Mouse (Mus musculus) urinary bladder, adult 18-20 months (tissue): ENCODE results near the gene Atraid.

ENCODE experiments used
- DNase-seq, 2 experiments: peaks; one replicate each; pipeline ENCODE4 v3.0.0; 2022; ENCODE audit warnings: low spot score in 2 of 2, mixed read lengths in 2 of 2

The Atraid gene

GRCm38 (mm10) chr5:31054261-31055215, 6.4 kb downstream of the Atraid start, which contains the start of gene Cad:
Gene Cad, plus strand, starts transcription at chr5:31054780.
- DNase-seq = peak; percentile 92 to 95

DNA sequence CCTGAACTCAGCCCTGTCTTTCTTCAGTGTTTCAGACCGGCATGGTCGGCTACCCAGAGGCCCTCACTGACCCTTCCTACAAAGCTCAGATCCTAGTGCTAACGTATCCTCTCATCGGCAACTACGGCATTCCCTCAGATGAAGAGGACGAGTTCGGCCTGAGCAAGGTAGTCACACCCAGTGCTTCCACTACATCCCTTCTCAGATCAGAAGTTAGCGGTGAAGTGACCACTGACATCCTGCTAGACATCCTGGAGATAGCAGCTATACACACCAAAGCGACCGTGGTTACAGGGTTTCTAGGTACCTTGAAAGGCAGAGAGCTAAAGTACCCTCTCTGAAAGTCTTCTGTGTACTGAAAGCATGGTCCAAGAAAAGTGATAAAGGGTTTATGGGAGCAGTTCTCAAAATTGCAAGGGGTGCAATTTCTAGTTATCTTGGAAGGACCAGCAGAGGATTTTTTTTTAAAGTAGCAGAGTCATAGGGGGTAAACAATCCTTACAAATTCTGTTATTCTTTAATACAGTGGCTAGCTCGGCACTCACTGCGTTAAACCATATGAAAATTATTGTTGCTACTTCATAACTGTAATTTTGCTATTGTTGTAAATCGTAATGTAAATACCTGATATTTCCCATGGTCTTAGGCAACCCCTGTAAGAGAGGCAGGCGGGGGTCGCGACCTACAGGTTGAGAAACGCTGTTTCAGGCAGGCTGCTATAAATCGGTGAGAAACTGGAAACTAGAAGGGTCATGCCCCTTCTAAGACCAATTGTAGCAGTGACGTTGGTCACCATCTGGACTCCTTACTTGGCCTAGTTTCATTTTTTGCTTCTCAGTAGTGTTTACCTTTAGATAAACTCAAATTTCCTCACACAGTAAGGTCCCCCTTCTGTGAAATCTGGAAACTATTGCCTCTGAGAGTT, 7.4 kb downstream of the Atraid start:
- no peak for DNase-seq

- DNase-seq = no peak
These were observed 21.7 kb downstream of the Atraid start for GRCm38 (mm10) chr5:31069810-31070209.

GRCm38 (mm10) chr5:31071059-31071458, 22.9 kb downstream of the Atraid start:
- no peak for DNase-seq

DNA sequence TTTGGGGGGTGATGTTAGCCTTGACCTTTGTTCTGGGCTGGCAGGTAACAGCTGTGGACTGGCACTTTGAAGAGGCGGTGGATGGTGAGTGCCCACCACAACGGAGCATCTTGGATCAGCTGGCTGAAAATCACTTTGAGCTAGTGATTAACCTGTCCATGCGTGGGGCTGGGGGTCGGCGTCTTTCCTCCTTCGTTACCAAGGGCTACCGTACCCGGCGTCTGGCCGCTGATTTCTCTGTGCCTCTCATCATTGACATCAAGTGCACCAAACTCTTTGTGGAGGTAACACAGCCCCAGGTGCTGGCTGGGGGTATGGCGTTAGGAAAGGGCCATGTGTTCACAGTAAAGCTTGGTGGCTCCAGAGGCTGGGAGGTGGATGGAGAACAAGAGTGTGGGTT, 23.7 kb downstream of the Atraid start:
- no peak for DNase-seq

DNA sequence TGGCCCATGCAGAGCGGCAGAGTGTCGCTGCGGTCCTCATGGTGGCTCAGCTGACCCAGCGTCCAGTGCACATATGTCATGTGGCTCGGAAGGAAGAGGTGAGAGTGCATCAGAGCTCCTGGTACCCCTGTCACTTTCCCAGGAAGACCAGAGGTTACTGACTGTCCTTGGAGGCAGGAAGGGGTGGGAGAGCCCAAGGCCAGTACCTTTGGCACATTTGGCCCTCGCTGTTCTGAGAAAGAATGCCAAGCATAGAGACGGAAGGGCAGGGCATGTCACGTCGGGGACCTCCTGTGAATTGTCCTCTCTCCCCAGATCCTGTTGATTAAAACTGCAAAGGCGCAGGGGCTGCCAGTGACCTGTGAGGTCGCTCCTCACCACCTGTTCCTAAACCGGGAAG, 25.1 kb downstream of the Atraid start:
- no peak for DNase-seq

DNA sequence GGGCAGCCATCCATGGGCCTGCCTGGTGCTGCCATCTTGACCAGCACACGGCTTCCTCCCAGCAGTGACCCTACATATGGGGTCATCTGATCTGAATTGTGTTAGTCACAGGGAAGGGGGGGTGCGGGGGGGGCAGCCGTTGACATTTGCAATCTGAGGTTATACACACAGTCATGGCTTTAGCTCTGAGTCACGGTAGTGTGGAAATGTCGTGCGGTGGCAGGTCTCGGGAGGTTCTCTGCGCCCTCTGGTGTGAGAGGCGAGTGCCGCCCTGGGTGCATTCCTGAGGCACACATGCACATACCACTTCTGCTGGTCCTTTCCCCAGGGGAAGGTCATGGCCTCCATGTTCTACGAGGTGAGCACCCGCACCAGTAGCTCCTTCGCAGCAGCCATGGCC, 28.2 kb downstream of the Atraid start:
- DNase-seq = peak in 1 of 2 experiments; percentile 16

DNA sequence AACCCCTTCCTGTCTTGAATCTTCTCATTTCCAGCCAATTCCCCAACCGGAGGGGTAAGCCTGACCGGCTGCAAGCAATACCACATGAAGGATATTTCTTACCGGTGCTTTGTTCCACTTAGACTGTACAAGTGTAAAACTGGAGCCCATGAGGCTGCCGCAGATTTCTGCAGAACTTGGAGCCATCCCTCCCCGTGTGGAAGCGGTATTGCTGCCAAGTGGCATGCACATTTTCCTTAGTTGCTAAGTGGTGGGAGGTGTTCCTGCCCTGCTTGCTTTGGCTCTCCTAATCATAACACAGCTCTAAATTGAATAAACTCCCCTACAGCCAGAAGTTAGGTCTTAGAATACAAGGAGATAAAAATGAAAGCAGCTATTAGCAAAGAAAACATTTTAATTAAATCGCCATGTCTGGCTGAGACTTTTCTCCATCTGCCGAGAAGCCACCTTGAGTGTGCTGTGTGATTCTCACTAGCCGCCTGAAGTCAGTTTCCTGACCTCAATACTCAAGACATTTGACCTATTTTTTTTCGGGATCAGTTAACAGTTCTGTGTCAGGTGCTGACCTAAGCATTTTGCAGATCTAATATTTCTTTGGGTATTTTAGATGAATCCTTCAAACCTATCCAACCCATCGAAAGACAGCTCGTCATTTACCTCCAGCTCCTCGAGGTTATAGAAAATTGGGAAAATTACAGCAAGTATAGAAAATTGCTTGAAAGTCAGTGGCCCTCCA, 32.1 kb downstream of the Atraid start:
- no peak for DNase-seq

GRCm38 (mm10) chr5:31080795-31081164, 32.7 kb downstream of the Atraid start:
- no peak for DNase-seq

DNA sequence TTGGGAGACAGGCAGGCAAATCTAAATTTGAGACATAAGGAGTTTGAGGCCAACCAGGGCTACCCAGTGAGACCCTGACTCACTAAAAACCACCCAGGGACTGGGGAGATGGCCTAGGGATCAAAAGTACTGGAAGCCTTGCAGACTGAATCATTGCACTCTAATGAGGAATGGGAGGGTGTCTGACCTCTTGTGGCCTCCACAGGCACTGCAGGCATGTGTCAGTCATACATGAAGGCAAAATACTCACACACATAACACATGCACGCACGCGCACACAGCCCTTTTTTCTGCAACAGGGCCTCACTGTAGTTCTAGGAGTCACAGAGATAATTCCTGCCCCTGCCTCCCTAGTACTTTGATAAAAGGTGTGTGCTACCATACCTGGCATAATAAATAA, 33.3 kb downstream of the Atraid start:
- peak in 1 of 2 experiments; percentile 26 for DNase-seq

DNA sequence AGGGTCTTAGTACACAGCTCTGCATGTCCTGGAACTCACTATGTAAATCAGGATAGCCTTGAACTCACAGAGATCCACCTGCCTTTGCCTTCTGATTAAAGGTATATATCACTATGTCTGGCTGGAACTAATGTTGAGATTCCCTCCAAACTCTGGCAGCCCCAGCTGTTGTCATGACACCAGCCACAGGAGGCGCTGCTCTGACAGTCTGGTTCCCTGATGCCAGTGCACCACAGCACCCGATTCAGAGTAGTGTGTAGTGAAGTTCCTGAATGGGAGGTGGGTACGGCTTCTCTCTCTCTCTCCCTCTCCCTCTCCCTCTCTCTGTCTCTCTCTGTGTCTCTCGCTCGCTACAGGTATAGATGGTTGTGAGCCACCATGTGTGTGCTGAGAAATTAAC, 34.2 kb downstream of the Atraid start:
- DNase-seq = no peak

DNA sequence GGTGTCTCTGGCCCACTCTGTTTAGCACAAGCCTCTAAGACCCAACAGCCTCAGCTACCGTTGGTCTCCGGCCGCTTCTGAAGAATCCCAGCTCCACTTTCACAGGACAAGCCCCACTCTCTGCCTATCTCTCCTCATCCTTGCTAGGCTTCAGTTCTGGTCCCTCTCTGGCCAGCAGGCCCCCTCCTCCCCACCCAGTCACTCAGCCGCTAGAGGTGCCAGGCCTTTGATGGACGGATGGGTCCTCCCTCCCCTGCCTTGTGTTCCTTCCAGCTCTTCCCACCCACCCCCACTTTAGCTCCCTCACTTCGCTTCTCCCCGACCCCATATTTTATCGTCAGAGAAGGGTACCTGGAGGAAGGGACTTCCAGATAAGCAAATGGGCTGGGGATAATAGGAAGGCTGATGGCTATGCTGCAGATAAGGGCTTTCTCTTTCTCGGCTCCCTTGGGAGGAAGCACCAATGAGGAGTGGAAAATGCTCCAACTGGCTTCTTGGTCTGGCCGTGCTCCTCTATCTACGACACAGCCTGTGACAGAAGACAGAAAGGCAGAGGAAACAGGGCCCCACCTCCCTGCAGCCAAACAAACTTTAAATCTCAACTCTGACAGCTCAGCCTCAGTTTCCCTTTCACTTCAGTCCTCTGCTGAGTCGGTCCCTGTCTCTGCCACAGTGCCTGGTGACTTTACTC, 35.0 kb downstream of the Atraid start:
- DNase-seq = no peak

DNA sequence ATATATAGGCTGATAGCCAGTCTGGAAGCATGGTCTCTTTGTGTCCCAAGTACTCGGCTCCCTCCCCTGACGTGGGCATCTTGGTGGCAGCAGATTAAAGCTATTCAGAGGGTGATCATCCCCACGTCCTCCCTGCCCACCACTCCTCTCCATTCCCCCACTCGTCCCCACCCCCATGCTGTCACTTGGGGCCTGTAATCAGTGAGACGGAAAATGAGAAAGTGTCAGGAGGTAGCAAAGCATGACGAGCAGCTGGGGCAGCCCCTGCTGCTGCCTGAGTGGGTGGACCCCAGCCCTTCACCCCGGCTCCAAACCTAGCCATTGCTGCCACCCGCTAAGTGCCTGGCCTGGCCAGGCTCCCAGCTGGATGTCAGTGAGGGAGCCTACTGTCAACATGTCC, 35.8 kb downstream of the Atraid start:
- no peak for DNase-seq

- DNase-seq = no peak
These were observed 38.5 kb downstream of the Atraid start for GRCm38 (mm10) chr5:31086606-31087005.

DNA sequence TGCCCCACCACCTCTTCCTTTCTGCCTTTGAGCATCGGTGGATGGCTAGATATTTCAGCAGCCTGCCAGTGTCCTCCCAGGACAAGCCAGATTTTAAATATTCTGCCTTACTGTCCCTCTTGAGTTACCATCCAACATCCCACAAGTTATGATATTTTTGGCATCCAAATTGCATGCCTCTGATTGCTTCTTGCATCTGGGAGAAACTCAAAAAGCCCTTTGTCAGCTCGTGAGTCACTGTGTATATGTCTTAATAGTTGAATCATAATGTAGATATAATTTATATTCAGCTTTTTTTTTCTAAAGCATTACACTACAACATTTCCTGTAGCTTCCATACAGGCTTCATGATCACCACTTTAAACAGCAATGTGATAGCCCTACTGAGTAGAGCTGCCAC, 39.0 kb downstream of the Atraid start:
- DNase-seq = no peak

DNA sequence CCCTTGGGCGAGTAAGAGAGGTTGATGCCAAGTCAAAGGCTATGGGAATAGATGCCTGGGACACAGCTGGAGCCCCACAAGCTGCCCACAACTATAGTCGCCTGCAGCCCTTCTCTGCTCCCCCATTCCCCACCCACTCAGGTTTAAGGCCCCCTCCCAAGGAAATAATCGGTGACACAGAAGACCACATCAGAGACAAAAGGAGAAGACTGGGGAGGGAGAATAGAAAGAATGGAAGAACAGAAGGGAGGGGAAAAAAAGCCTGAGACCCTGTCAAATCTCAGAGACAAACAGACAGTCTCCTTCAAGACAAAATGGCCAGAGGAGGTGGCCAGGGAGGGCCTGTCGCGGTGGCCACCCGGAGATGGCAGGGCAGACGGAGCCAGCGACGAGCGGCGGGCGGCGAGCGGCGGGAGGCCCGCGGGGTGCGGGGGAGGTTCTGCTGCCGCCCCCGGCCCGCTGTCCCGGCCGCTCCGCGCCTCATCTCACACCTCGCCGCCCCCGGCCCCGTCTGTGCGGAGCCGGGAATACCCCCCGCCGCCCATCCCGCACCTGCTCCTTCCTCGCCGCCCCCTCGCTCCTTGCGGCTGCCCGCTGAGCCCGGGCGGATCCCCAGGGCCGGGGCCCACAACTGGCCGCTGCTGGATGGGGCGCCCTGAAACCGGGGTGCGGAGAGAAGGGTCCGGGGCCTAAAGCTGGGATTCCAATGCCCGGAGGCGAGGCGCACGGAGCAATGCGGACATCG, 44.3 kb downstream of the Atraid start:
- no peak for DNase-seq

DNA sequence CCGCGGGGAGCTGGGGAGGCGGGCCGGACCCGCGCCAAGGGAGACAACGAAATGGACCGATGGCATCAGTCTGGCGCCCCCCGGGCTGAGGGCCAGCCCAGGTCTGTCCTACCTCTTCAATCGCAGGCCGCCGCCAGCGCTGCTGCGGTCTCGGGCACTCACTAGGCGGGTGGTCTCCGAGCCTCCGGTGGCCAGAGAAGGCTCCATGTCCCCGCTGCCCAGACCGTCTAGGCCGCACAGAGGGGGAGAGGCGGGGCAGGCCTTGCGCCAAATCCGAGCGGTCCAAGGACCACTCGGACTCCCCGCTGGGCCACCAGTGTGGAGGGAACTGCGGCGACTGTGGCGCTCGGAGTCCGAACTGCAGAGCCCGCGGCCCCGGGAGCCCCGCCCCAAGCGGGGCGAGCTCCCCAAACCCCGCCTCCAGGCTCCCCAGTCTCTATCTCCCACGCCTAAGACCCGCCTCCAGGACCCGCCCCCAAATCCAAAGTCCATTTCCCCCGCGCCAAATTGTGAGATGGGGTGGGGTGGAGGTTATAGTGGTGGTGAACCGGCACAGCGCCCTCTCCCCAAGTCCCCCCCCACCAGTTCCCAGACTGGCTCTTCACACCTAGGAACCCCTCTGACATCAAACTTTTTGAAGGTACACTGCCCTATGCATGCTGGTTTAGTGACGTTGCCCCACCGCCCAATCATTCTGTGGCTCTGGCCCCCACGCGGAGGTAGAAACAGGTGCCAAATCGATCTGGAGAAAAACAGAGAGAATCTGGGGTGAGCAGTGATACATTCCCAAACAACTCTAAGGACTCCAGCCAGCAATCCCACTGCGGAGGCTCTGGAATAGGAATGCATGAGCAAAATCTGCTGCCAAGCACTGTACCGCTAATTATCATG, 45.3 kb downstream of the Atraid start:
- peak in 1 of 2 experiments; percentile 24 for DNase-seq

DNA sequence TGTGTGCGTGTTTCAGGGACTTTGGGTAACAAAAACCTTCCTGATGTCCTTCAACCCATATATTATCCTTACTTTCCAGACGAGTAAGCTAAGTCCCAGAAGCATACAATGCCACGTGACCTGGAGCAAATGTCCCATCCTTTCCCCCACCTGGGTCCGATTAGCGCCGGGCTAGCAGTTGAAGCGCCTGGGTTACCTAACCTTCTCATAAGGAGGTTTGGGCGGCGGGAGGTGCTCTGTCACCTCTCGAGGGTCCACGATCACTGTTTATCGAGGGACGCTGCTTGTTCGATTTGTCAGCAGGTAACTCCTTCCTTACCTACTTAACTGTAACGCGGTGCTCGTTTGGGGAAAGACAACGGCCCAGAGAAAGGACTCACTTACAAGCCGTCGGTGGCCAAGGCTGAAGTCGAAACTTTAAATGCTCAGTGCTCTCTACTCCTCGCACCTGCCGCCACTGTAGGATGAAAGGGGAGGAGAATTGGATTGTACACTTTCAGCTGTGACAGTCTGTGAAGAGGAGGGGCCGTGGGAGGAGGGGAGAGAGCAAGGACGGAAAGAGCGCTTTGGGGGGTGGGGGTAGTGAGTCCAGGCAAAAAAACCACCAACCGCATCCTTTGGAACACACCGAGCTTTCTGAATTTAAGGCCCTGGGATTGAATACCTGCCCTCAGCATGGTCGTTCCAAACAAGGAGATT, 46.1 kb downstream of the Atraid start:
- no peak for DNase-seq
